Mouse (Mus musculus): Measurements from ENCODE around the gene Ccdc33. TPM values are rescaled to one million over a fixed set of nuclear protein-coding genes. Genes with fewer than 3 reads are reported as not detected.

The Ccdc33 gene
- polyA plus RNA-seq (2016; fragmentation: Nextera tagmentation; extraction: Ambion mirVana) = 1.0 and 1.5 TPM in 2 replicates

GRCm38 (mm10) chr9:58118671-58119070 lies at the start of gene Ccdc33:
Gene Ccdc33 (minus strand): TSS chr9:58118823.
- WGBS = 36% methylated on average over 2 of the region's 2 CpGs

GRCm38 (mm10) chr9:58165779-58166178 lies 47.2 kb upstream of the Ccdc33 start:
- H3K4me2 ChIP-seq (replicated peaks) = no peak overlapping the region
- no peaks in the 10 kb centered on the region for H3K36me3 ChIP-seq
- no peaks in the 10 kb centered on the region for H3K27me3 ChIP-seq
- no peak for ATAC-seq (ENCODE audit: low FRiP score)
- H3K4me3 ChIP-seq = no peak overlapping the region
- 79% methylated on average over 1 of the region's 1 CpGs for WGBS
- H3K9ac ChIP-seq = no peak overlapping the region
- no peak overlapping the region for H3K27ac ChIP-seq
- no peaks in the 10 kb centered on the region for H3K9me3 ChIP-seq (replicated peaks)
- peaks cover 9% of the 10 kb centered on the region for H3K4me1 ChIP-seq

More at GRCm38 (mm10) chr9:58118671-58119070, at the start of gene Ccdc33:
- Histone ChIP-seq H3K36me3 (no peaks in the 10 kb centered on the region), H3K27me3 (peaks cover 62% of the 10 kb centered on the region), H3K9me3 (replicated peaks) (no peaks in the 10 kb centered on the region), H3K4me3 (no peak within 1 kb of the TSS), H3K27ac (no peak within 1 kb of the TSS), H3K9ac (no peak within 1 kb of the TSS), H3K4me2 (replicated peaks) (no peak within 1 kb of the TSS), H3K4me1 (peaks cover 33% of the 10 kb centered on the region)
- ATAC-seq (ENCODE audit: low FRiP score) = no peak

GRCm38 (mm10) chr9:58163146-58163545 lies 44.5 kb upstream of the Ccdc33 start:
- Histone ChIP-seq H3K27me3 (0 out of 2 replicates have a peak, but pooled peaks cover 3% of the 10 kb centered on the region), H3K9me3 (replicated peaks) (no peaks in the 10 kb centered on the region), H3K4me3 (no peak overlapping the region), H3K36me3 (no peaks in the 10 kb centered on the region), H3K9ac (no peak overlapping the region), H3K4me1 (peaks cover 8% of the 10 kb centered on the region), H3K4me2 (replicated peaks) (no peak overlapping the region), H3K27ac (no peak overlapping the region)
- 76% methylated on average over 5 of the region's 5 CpGs for WGBS
- ATAC-seq (ENCODE audit: low FRiP score) = no peak

DNA sequence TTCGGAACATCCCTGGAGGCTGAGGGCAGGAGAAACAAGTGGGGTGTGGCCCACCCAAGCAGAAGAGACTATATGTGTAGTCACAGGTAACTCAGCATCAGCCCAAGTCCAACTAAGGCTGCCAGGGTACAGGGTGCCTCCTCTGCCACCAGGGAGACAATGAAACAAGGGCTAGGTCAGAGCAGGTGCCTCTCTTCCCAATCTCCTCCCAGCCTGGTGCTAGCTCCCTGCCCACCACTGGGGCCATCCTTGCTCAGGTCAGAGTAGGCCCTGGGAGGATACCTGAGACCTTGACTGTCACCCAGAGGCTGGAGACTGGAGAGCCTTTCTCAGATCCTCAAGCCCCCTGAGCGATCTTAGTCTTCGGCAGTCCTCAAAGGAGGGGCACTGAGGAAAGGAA lies 43.5 kb upstream of the Ccdc33 start:
- Histone ChIP-seq H3K4me2 (replicated peaks) (no peak overlapping the region), H3K4me3 (no peak overlapping the region), H3K9me3 (replicated peaks) (no peaks in the 10 kb centered on the region), H3K9ac (no peak overlapping the region), H3K27me3 (0 out of 2 replicates have a peak, but pooled peaks cover 3% of the 10 kb centered on the region), H3K4me1 (peaks cover 11% of the 10 kb centered on the region), H3K36me3 (no peaks in the 10 kb centered on the region), H3K27ac (no peak overlapping the region)
- WGBS = 88% methylated on average over 3 of the region's 3 CpGs
- no peak for ATAC-seq (ENCODE audit: low FRiP score)

DNA sequence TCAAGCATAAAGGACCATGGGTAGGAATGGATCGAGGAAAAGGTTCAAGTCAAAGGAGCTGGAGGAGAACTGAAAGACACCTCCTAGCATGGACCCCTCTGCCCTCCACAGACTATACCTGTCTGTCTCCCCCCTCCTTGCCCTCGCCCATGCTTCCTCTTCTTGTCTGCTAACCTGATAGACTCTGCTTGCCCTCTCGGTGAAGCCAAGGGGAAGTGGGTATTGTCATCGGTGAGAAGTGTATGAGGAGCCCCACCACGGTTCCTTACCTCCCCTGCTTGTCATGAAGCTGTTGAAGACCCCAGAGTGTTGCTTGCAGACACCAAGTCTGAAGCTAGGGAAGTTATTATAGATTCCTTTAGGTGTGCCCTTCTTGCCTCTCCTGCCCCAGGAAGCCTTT lies 41.7 kb upstream of the Ccdc33 start:
- Histone ChIP-seq H3K9me3 (replicated peaks) (no peaks in the 10 kb centered on the region), H3K36me3 (no peaks in the 10 kb centered on the region), H3K27me3 (0 out of 2 replicates have a peak, but pooled peaks cover 3% of the 10 kb centered on the region), H3K9ac (no peak overlapping the region), H3K27ac (no peak overlapping the region), H3K4me3 (no peak overlapping the region), H3K4me2 (replicated peaks) (no peak overlapping the region), H3K4me1 (peaks cover 21% of the 10 kb centered on the region)
- 83% methylated on average over 5 of the region's 5 CpGs for WGBS
- ATAC-seq (ENCODE audit: low FRiP score) = no peak

DNA sequence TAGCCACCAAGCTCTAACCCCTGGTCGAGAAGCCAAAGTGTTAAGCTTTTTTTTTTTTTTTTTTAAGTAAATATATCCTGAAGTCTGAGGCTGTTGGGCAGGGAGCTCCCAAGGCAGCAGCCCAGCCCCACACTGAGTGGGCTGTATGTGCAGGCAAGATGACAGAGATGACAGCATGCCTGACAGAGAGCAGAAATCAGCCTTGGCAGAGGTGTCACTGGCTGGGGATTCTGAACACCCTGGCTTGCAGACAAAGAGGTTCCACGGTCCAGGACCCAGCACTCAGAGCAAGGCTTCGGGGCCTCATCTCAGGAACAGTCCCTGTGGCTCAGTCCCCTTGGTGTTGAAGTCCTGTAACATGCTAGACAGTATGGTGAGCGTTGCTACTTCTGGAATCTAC lies 41.2 kb upstream of the Ccdc33 start:
- Histone ChIP-seq H3K36me3 (no peaks in the 10 kb centered on the region), H3K4me3 (no peak overlapping the region), H3K9me3 (replicated peaks) (no peaks in the 10 kb centered on the region), H3K4me1 (peaks cover 25% of the 10 kb centered on the region), H3K27me3 (0 out of 2 replicates have a peak, but pooled peaks cover 3% of the 10 kb centered on the region), H3K9ac (no peak overlapping the region), H3K27ac (peak overlapping the region; percentile 64; the same call in 1 of the 2 replicates), H3K4me2 (replicated peaks) (no peak overlapping the region)
- WGBS = 84% methylated on average over 4 of the region's 4 CpGs
- ATAC-seq (ENCODE audit: low FRiP score) = no peak

- Histone ChIP-seq H3K27ac (peak overlapping the region; percentile 67), H3K4me3 (no peak overlapping the region), H3K9me3 (replicated peaks) (no peaks in the 10 kb centered on the region), H3K9ac (no peak overlapping the region; the same call in 1 of the 2 replicates), H3K4me1 (peaks cover 27% of the 10 kb centered on the region), H3K36me3 (no peaks in the 10 kb centered on the region), H3K27me3 (0 out of 2 replicates have a peak, but pooled peaks cover 3% of the 10 kb centered on the region), H3K4me2 (replicated peaks) (peak overlapping the region; percentile 22; the same call in 1 of the 2 replicates)
- 44% methylated on average over 7 of the region's 7 CpGs for WGBS
- ATAC-seq (ENCODE audit: low FRiP score) = no peak
Measured at GRCm38 (mm10) chr9:58158541-58159311, 40.1 kb upstream of the Ccdc33 start.

DNA sequence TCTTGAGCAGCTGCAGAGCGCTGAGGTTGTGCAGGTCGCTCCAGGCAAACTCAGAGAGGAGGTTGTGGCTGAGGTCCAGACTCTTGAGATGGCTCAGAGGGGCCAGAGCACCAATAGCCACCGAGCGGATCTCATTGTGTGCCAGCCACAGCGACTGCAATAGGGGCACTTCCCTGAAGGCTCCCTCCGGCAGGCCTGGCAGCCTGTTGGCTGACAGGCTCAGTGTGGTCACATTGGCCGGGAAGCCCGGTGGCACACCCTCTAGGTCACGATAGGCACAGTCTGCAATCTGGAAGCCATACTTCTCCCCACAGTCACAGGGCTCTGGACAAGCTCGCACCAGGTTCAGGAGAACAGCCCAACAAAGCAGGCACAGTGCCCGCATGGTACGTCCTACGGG lies 39.2 kb upstream of the Ccdc33 start:
- Histone ChIP-seq H3K9ac (peak overlapping the region; percentile 42; the same call in 1 of the 2 replicates), H3K4me2 (replicated peaks) (peak overlapping the region; percentile 39), H3K9me3 (replicated peaks) (no peaks in the 10 kb centered on the region), H3K36me3 (no peaks in the 10 kb centered on the region), H3K4me1 (peaks cover 35% of the 10 kb centered on the region), H3K4me3 (peak overlapping the region; percentile 20), H3K27me3 (peaks cover 3% of the 10 kb centered on the region; the same call in 1 of the 2 replicates), H3K27ac (peak overlapping the region; percentile 67)
- 0 out of 2 replicates have a peak, but pooled peaks have one; percentile 29 for ATAC-seq (ENCODE audit: low FRiP score)
- WGBS = 78% methylated on average over 13 of the region's 13 CpGs

GRCm38 (mm10) chr9:58156819-58157560 lies 38.4 kb upstream of the Ccdc33 start:
- H3K36me3 ChIP-seq = no peaks in the 10 kb centered on the region
- peaks cover 36% of the 10 kb centered on the region for H3K4me1 ChIP-seq
- WGBS = 88% methylated on average over 22 of the region's 22 CpGs
- H3K27ac ChIP-seq = 0 out of 2 replicates have a peak overlapping the region, but pooled peaks have one; percentile 13
- no peaks in the 10 kb centered on the region for H3K9me3 ChIP-seq (replicated peaks)
- peak overlapping the region; percentile 39; the same call in 1 of the 2 replicates for H3K4me2 ChIP-seq (replicated peaks)
- ATAC-seq (ENCODE audit: low FRiP score) = no peak; the same call in 1 of the 2 replicates
- peaks cover 3% of the 10 kb centered on the region; the same call in 1 of the 2 replicates for H3K27me3 ChIP-seq
- 0 out of 2 replicates have a peak overlapping the region, but pooled peaks have one; percentile 20 for H3K4me3 ChIP-seq
- no peak overlapping the region for H3K9ac ChIP-seq

DNA sequence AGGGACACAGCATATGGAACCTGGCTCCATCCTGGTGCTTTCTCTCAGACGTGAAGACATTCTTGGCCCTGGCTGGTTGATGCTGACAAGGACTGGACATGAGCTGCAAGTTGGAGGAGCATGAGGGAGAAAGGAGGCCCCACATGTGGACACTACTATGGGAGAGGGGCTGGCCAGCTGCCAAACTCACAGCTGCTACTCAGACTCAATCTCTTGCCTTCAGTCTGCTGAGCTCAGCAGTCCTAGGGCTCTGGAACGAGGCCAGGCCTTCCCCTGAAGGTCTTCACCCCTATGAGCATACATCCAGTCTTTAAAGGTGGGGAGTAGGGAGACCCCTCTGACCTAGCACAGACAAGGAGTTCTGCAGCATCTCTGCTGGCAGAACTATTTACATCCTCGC lies 36.7 kb upstream of the Ccdc33 start:
- no peak overlapping the region for H3K4me3 ChIP-seq
- H3K27me3 ChIP-seq = peaks cover 3% of the 10 kb centered on the region; the same call in 1 of the 2 replicates
- H3K27ac ChIP-seq = peak overlapping the region; percentile 62; the same call in 1 of the 2 replicates
- WGBS = 41% methylated on average over 3 of the region's 3 CpGs
- ATAC-seq (ENCODE audit: low FRiP score) = no peak
- H3K4me2 ChIP-seq (replicated peaks) = 0 out of 2 replicates have a peak overlapping the region, but pooled peaks have one; percentile 8
- peaks cover 36% of the 10 kb centered on the region for H3K4me1 ChIP-seq
- H3K9me3 ChIP-seq (replicated peaks) = no peaks in the 10 kb centered on the region
- no peaks in the 10 kb centered on the region for H3K36me3 ChIP-seq
- H3K9ac ChIP-seq = 0 out of 2 replicates have a peak overlapping the region, but pooled peaks have one; percentile 4

GRCm38 (mm10) chr9:58153095-58153494 lies 34.5 kb upstream of the Ccdc33 start:
- Histone ChIP-seq H3K27ac (peak overlapping the region; percentile 23; the same call in 1 of the 2 replicates), H3K4me2 (replicated peaks) (no peak overlapping the region), H3K4me1 (peaks cover 28% of the 10 kb centered on the region), H3K36me3 (no peaks in the 10 kb centered on the region), H3K27me3 (no peaks in the 10 kb centered on the region; the same call in 1 of the 2 replicates), H3K9me3 (replicated peaks) (no peaks in the 10 kb centered on the region), H3K9ac (no peak overlapping the region), H3K4me3 (no peak overlapping the region)
- no peak for ATAC-seq (ENCODE audit: low FRiP score)
- 86% methylated on average over 3 of the region's 3 CpGs for WGBS
